Mouse (Mus musculus) myocyte (in vitro differentiated cells): ENCODE results near the gene Gch1. TPM values are rescaled to one million over a fixed set of nuclear protein-coding genes. Genes with fewer than 3 reads are reported as not detected.

ENCODE experiments used
- H3K27me3 ChIP-seq: one replicate; pipeline ENCODE4 v1.6.1; 2011; ENCODE audit not compliant: control insufficient read depth, insufficient read depth, insufficient read length
- H3K36me3 ChIP-seq: one replicate; pipeline ENCODE4 v1.6.1; 2011; ENCODE audit not compliant: control insufficient read depth, insufficient read depth
- H3K4me2 ChIP-seq: one replicate; pipeline ENCODE4 v1.6.1; 2011; ENCODE audit warnings: low read depth, control low read depth
- H3K4me3 ChIP-seq: one replicate; pipeline ENCODE4 v1.5.1; 2011; ENCODE audit warnings: mild to moderate bottlenecking, control low read depth, moderate library complexity
- H3K79me2 ChIP-seq: one replicate; pipeline ENCODE4 v1.6.1; 2011; ENCODE audit not compliant: control insufficient read depth, insufficient read depth
- H3ac ChIP-seq: one replicate; pipeline ENCODE4 v1.6.1; 2011; ENCODE audit not compliant: control insufficient read depth, insufficient read length
- CEBPB ChIP-seq: IDR thresholded peaks from 2 replicates; pipeline ENCODE4 v1.6.1; 2011; ENCODE audit warnings: mild to moderate bottlenecking, moderate library complexity; ENCODE audit not compliant: poor library complexity, insufficient read depth, severe bottlenecking
- E2F4 ChIP-seq: IDR thresholded peaks from one replicate; pipeline ENCODE4 v1.6.1; 2011; ENCODE audit warnings: mild to moderate bottlenecking, control low read depth, moderate library complexity; ENCODE audit not compliant: insufficient read depth
- MAX ChIP-seq: IDR thresholded peaks from one replicate; pipeline ENCODE4 v1.6.1; 2011; ENCODE audit warnings: low read depth, mild to moderate bottlenecking, control low read depth
- MYOD1 ChIP-seq, 3 experiments: IDR thresholded peaks; one replicate each; pipeline ENCODE4 v1.6.1; 2011; ENCODE audit warnings: control low read depth in 2 of 3, low read depth in 2 of 3, mild to moderate bottlenecking in 2 of 3, moderate library complexity in 1 of 3; ENCODE audit not compliant: insufficient read length in 2 of 3, control insufficient read depth in 1 of 3
- MYOG ChIP-seq, 3 experiments: IDR thresholded peaks; one replicate each; pipeline ENCODE4 v1.6.1; 2011; ENCODE audit warnings: control low read depth in 2 of 3, low read depth in 2 of 3, mild to moderate bottlenecking in 2 of 3; ENCODE audit not compliant: insufficient read length in 2 of 3, control insufficient read depth in 1 of 3, insufficient read depth in 1 of 3
- POLR2A ChIP-seq: IDR thresholded peaks from one replicate; pipeline ENCODE4 v1.6.1; 2011; ENCODE audit warnings: low read depth, mild to moderate bottlenecking, control low read depth, moderate library complexity; ENCODE audit not compliant: insufficient read length
- POLR2AphosphoS2 ChIP-seq: IDR thresholded peaks from one replicate; pipeline ENCODE4 v1.6.1; 2011; ENCODE audit warnings: low read depth, control low read depth; ENCODE audit not compliant: insufficient read length
- REST ChIP-seq: IDR thresholded peaks from one replicate; pipeline ENCODE4 v1.6.1; 2011; ENCODE audit warnings: mild to moderate bottlenecking, control low read depth, moderate library complexity; ENCODE audit not compliant: insufficient read depth, insufficient read length
- SRF ChIP-seq: IDR thresholded peaks from one replicate; pipeline ENCODE4 v1.6.1; 2011; ENCODE audit warnings: low read depth; ENCODE audit not compliant: control insufficient read depth, insufficient read length
- TCF12 ChIP-seq: IDR thresholded peaks from one replicate; pipeline ENCODE4 v1.6.1; 2011; ENCODE audit warnings: mild to moderate bottlenecking, control low read depth; ENCODE audit not compliant: poor library complexity, insufficient read depth, severe bottlenecking
- TCF3 ChIP-seq: IDR thresholded peaks from one replicate; pipeline ENCODE4 v1.6.1; 2011; ENCODE audit warnings: low read depth, control low read depth; ENCODE audit not compliant: insufficient read length
- USF1 ChIP-seq: IDR thresholded peaks from one replicate; pipeline ENCODE4 v1.6.1; 2011; ENCODE audit warnings: low read depth, mild to moderate bottlenecking, control low read depth, moderate library complexity
- polyA plus RNA-seq: library from polyadenylated mRNA; unstranded; fragments of >200 nt; fragmentation: generic; extraction: Trizol; gene quantifications from one replicate; pipeline ENCODE4 v1.2.1, GENCODE M21; 2012; ENCODE audit warnings: missing spikeins

Gene Gch1
- polyA plus RNA-seq, 1 experiment = 15.0 TPM

- H3K79me2 ChIP-seq = no peaks in the 10 kb centered on the region
- no peak overlapping the region for H3ac ChIP-seq
- no peaks in the 10 kb centered on the region for H3K27me3 ChIP-seq
- TF ChIP-seq REST (no peak), SRF (no peak), MYOG (IDR thresholded peaks at IDR 0.05; ENCODE audit: control insufficient read depth in 1 of 3, insufficient read depth in 1 of 3, insufficient read length in 2 of 3, low read depth in 2 of 3) (no peak), CEBPB (no peak), POLR2A (no peak), TCF3 (no peak), MAX (no peak), USF1 (no peak), E2F4 (no peak), MYOD1 (IDR thresholded peaks at IDR 0.05; ENCODE audit: control insufficient read depth in 1 of 3, insufficient read length in 2 of 3, low read depth in 2 of 3) (no peak), POLR2AphosphoS2 (no peak), TCF12 (no peak)
- no peaks in the 10 kb centered on the region for H3K36me3 ChIP-seq
- H3K4me2 ChIP-seq = no peak overlapping the region
- no peak overlapping the region for H3K4me3 ChIP-seq
Measured at GRCm38 (mm10) chr14:47196711-47197110, 7.5 kb upstream of the Gch1 start.

GRCm38 (mm10) chr14:47194096-47194495, 4.9 kb upstream of the Gch1 start:
- no peaks in the 10 kb centered on the region for H3K36me3 ChIP-seq
- no peak overlapping the region for H3ac ChIP-seq
- H3K4me3 ChIP-seq = no peak overlapping the region
- TF ChIP-seq E2F4 = no peak
- no peak for TF ChIP-seq MYOD1 (IDR thresholded peaks at IDR 0.05; ENCODE audit: control insufficient read depth in 1 of 3, insufficient read length in 2 of 3, low read depth in 2 of 3)
- TF ChIP-seq MAX = no peak
- no peak for TF ChIP-seq REST
- no peak for TF ChIP-seq CEBPB
- TF ChIP-seq SRF = no peak
- no peak for TF ChIP-seq POLR2AphosphoS2
- no peak for TF ChIP-seq USF1
- no peak for TF ChIP-seq TCF12
- no peak for TF ChIP-seq TCF3
- H3K4me2 ChIP-seq = no peak overlapping the region
- H3K27me3 ChIP-seq = no peaks in the 10 kb centered on the region
- H3K79me2 ChIP-seq = no peaks in the 10 kb centered on the region

- H3K4me2 ChIP-seq = no peak overlapping the region
- H3ac ChIP-seq = no peak overlapping the region
- no peak for TF ChIP-seq MYOD1 (IDR thresholded peaks at IDR 0.05; ENCODE audit: control insufficient read depth in 1 of 3, insufficient read length in 2 of 3, low read depth in 2 of 3)
- no peak for TF ChIP-seq POLR2AphosphoS2
- no peak for TF ChIP-seq CEBPB
- no peak for TF ChIP-seq E2F4
- no peak for TF ChIP-seq TCF12
- TF ChIP-seq REST = no peak
- TF ChIP-seq POLR2A = no peak
- no peak for TF ChIP-seq USF1
- no peak for TF ChIP-seq TCF3
- H3K4me3 ChIP-seq = no peak overlapping the region
- H3K79me2 ChIP-seq = no peaks in the 10 kb centered on the region
- no peaks in the 10 kb centered on the region for H3K36me3 ChIP-seq
- no peaks in the 10 kb centered on the region for H3K27me3 ChIP-seq
Measured at GRCm38 (mm10) chr14:47193506-47193905, 4.3 kb upstream of the Gch1 start.

- H3ac ChIP-seq = no peak overlapping the region
- no peak overlapping the region for H3K4me2 ChIP-seq
- TF ChIP-seq E2F4 (no peak), TCF12 (no peak), SRF (no peak), REST (no peak)
- no peak overlapping the region for H3K4me3 ChIP-seq
- no peaks in the 10 kb centered on the region for H3K27me3 ChIP-seq
- peaks cover 5% of the 10 kb centered on the region for H3K79me2 ChIP-seq
- H3K36me3 ChIP-seq = no peaks in the 10 kb centered on the region
Measured at GRCm38 (mm10) chr14:47191861-47192260, 2.6 kb upstream of the Gch1 start.

GRCm38 (mm10) chr14:47190626-47191025, 1.4 kb upstream of the Gch1 start:
- Histone ChIP-seq H3K27me3 (no peaks in the 10 kb centered on the region), H3ac (no peak overlapping the region), H3K36me3 (no peaks in the 10 kb centered on the region), H3K79me2 (peaks cover 5% of the 10 kb centered on the region), H3K4me2 (no peak overlapping the region), H3K4me3 (no peak overlapping the region)
- no peak for TF ChIP-seq TCF3
- TF ChIP-seq USF1 = no peak
- no peak for TF ChIP-seq TCF12
- TF ChIP-seq E2F4 = no peak
